Mouse (Mus musculus) forebrain, embryonic 11.5 days (tissue): ENCODE data around the gene Efemp2. TPM values are rescaled to one million over a fixed set of nuclear protein-coding genes. Genes with fewer than 3 reads are reported as not detected.

Experiments used
- ATAC-seq: fragments of 200-750 bp; cut with Nextera tagmentation; replicated peaks from 2 replicates; pipeline ENCODE4 v1.8.0; 2017; ENCODE audit warnings: moderate TSS enrichment; ENCODE audit not compliant: low FRiP score
- DNase-seq: peaks from one replicate; pipeline ENCODE4 v3.0.0-alpha.2; 2017; ENCODE audit warnings: low spot score
- H3K27ac ChIP-seq: fragments of 300-500 bp; sonication (generic); 2 replicates; pipeline ENCODE4 v1.5.1; 2014; ENCODE audit warnings: low read depth, low read length
- H3K27me3 ChIP-seq: fragments of 300-500 bp; sonication (generic); 2 replicates; pipeline ENCODE4 v1.6.1; 2014; ENCODE audit warnings: mild to moderate bottlenecking, low read length, mixed read lengths; ENCODE audit not compliant: control insufficient read depth, insufficient read depth
- H3K36me3 ChIP-seq: fragments of 300-500 bp; sonication (generic); 2 replicates; pipeline ENCODE4 v1.6.1; 2014; ENCODE audit warnings: mild to moderate bottlenecking, low read length, moderate library complexity, mixed read lengths; ENCODE audit not compliant: control insufficient read depth, insufficient read depth
- H3K4me1 ChIP-seq: fragments of 300-500 bp; sonication (generic); replicated peaks from 2 replicates; pipeline ENCODE4 v1.6.1; 2014; ENCODE audit warnings: low read length, mixed read lengths; ENCODE audit not compliant: control insufficient read depth, insufficient read depth
- H3K4me2 ChIP-seq: fragments of 300-500 bp; sonication (generic); 2 replicates; pipeline ENCODE4 v1.6.1; 2014; ENCODE audit warnings: low read depth, mild to moderate bottlenecking, low read length, moderate library complexity, mixed read lengths; ENCODE audit not compliant: severe bottlenecking
- H3K4me3 ChIP-seq: fragments of 300-500 bp; sonication (generic); 2 replicates; pipeline ENCODE4 v1.5.1; 2014; ENCODE audit warnings: low read depth, low read length
- H3K9ac ChIP-seq: fragments of 300-500 bp; sonication (generic); 2 replicates; pipeline ENCODE4 v1.6.1; 2014; ENCODE audit warnings: low read length
- H3K9me3 ChIP-seq: fragments of 300-500 bp; sonication (generic); 2 replicates; pipeline ENCODE4 v1.6.1; 2016; ENCODE audit warnings: low read length, mixed read lengths; ENCODE audit not compliant: control insufficient read depth
- WGBS: fragments of 180-500 bp; shearing (Covaris S2); extraction: QIAGEN DNeasy Blood & Tissue Kit; methylation state at CpG from one replicate; pipeline ENCODE4 v1.1.7; 2014; 5-methylcytosine and 5-hydroxymethylcytosine counted together
- polyA plus RNA-seq: library from polyadenylated mRNA; unstranded; fragments of >200 nt; fragmentation: Nextera tagmentation; extraction: Ambion mirVana; gene quantifications from 2 replicates; pipeline ENCODE4 v1.2.1, GENCODE M21; 2014

Gene Efemp2
- polyA plus RNA-seq, 1 experiment from 2014 or later, result 50.4 TPM

DNA sequence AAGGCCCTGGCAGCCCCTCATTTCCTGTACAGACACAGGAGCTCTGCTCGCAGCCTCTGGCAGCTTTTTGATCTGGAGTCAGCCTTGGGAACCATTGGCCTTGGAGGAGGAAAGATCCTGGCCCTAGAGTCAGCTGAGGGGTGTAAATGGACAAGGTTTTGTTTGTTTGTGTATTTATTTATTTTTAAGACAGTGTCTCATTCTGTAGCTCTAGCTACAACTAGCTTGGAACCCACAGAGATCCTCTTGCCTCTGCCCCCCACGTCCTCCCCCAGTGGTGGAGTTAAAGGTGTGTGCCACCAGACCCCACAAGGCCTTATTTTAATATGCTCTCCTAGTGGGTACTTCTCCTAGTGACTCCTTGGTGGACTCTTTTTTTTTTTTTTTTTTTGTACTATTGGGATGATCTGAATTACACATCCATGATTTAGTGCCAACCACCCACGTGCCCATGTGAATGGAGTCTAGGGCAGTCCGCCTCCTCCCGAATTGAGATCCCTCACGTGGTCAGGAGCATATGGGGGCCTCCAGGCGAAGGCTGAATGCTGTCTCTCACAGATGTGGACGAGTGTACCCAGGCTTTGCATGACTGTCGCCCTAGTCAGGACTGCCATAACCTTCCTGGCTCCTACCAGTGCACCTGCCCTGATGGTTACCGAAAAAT is 3.4 kb downstream of the Efemp2 start:
- DNase-seq, result no peak
- no peaks in the 10 kb centered on the region for H3K27me3 ChIP-seq
- no peak overlapping the region for H3K4me3 ChIP-seq
- peaks cover 11% of the 10 kb centered on the region; the same call in 1 of the 2 replicates for H3K4me1 ChIP-seq
- H3K9me3 ChIP-seq, result no peaks in the 10 kb centered on the region
- 85% methylated on average over 10 of the region's 10 CpGs for WGBS
- no peak overlapping the region for H3K9ac ChIP-seq
- H3K36me3 ChIP-seq, result no peaks in the 10 kb centered on the region
- no peak overlapping the region for H3K27ac ChIP-seq
- H3K4me2 ChIP-seq, result no peak overlapping the region
- ATAC-seq, result no peak

DNA sequence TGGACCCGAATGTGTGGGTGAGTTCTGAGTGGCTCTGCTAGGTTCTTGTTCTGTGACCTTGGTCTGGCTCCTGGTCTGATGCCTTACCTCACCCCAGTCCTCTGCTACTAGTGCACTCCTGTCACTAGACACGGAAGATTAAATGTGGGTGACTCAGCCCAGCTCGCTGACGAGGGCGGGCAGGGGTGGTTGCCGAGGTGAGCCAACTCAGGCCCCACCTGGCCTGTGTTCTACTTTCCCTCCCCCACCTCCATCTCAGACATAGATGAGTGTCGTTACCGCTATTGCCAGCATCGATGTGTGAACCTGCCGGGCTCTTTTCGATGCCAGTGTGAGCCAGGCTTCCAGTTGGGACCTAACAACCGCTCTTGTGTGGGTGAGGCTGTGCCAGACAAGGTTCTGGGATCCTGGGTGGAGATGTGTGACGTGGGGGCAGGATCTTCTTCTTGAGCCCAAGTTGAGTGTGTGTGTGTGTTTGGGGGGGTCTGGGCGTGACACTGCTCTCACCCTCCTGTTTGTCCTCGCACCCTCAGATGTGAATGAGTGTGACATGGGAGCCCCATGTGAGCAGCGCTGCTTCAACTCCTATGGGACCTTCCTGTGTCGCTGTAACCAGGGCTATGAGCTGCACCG is 4.0 kb downstream of the Efemp2 start:
- peaks cover 11% of the 10 kb centered on the region; the same call in 1 of the 2 replicates for H3K4me1 ChIP-seq
- no peak overlapping the region for H3K4me3 ChIP-seq
- no peak overlapping the region for H3K27ac ChIP-seq
- no peak overlapping the region for H3K9ac ChIP-seq
- no peaks in the 10 kb centered on the region for H3K27me3 ChIP-seq
- no peaks in the 10 kb centered on the region for H3K36me3 ChIP-seq
- WGBS, result 91% methylated on average over 18 of the region's 18 CpGs
- DNase-seq (no peak), ATAC-seq (no peak)
- H3K4me2 ChIP-seq, result no peak overlapping the region
- H3K9me3 ChIP-seq, result no peaks in the 10 kb centered on the region

DNA sequence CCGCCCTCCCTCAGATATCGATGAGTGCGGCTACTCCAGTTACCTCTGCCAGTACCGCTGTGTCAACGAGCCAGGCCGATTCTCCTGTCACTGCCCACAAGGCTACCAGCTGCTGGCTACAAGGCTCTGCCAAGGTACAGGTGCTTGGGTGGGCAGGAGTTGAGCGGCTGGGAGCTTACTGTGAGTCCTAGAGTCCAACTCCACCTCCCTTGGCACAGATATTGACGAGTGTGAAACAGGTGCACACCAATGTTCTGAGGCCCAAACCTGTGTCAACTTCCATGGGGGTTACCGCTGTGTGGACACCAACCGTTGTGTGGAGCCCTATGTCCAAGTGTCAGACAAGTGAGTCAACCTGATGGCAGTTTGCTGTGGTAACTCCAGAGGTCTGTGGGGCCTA is 6.3 kb downstream of the Efemp2 start:
- no peaks in the 10 kb centered on the region for H3K9me3 ChIP-seq
- no peak overlapping the region for H3K9ac ChIP-seq
- DNase-seq, result no peak
- H3K27me3 ChIP-seq, result no peaks in the 10 kb centered on the region
- H3K36me3 ChIP-seq, result no peaks in the 10 kb centered on the region; the same call in 1 of the 2 replicates
- no peak overlapping the region for H3K27ac ChIP-seq
- no peak for ATAC-seq
- 95% methylated on average over 10 of the region's 10 CpGs for WGBS
- no peak overlapping the region for H3K4me2 ChIP-seq
- H3K4me3 ChIP-seq, result no peak overlapping the region
- peaks cover 5% of the 10 kb centered on the region; the same call in 1 of the 2 replicates for H3K4me1 ChIP-seq

DNA sequence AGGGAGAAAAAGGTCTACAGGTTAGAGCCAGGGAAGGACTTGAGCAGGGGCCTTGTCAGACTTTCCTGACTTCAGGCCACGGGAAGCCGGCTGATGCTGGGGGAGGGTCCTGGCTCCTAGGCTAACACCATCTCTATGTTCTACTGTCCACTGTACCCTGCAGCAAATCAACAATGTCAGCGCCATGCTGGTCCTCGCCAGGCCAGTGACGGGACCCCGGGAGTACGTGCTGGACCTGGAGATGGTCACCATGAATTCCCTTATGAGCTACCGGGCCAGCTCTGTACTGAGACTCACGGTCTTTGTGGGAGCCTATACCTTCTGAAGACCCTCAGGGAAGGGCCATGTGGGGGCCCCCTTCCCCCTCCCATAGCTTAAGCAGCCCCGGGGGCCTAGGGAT is 7.6 kb downstream of the Efemp2 start:
- WGBS, result 89% methylated on average over 10 of the region's 10 CpGs
- ATAC-seq (no peak), DNase-seq (no peak)

DNA sequence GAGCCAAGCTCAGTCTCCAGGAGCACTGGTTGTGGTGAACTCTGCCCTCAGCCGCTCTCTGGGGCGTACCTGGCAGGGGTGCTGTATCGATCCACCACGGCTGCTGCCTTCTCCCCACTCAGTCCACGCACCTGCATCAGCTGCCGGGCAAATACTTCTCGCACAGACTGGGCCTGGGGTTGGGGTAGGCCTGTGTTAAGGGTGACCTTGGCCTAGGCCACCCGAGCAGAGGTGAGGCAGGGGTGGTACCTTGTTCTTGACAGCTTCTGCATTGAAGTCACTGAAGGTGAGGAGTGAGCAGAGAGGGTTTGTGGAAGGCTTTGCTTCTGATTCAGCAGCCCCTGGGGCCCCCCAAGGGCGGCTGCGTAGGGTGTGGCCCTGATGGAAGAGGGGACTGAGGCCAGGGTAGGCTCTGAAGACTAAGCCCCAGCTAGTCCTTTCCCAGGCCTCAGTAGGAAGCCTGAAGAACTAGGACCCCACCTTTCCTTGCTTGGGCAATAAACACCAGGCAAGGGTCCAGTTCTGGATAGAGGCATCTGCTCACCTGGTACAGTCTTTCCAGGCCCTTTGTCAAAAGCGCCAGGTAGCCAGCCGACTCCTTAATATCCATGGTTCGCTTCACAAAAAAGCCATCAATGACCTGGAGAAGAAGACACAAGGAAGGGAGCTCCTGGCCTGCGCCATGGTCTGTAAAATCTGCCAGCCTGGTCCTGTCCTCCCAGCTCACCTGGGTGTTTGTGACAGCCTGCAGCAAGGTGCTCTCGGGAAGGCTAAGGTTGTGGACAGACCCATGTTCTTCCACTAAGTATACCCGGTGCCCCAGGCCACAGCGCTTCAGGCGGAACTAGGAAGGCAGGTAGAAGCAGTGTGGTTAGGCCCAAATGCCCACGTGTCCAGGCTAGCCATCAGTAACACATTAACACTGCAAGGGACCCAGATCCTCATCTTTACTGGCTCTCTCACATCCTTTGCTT is 9.9 kb downstream of the Efemp2 start:
- 96% methylated on average over 19 of the region's 19 CpGs for WGBS
- Histone ChIP-seq H3K36me3 (no peaks in the 10 kb centered on the region; the same call in 1 of the 2 replicates), H3K4me2 (no peak overlapping the region)

More for the DNA sequence above, 7.6 kb downstream of the Efemp2 start:
- no peaks in the 10 kb centered on the region for H3K27me3 ChIP-seq
- H3K9ac ChIP-seq, result no peak overlapping the region
- no peak overlapping the region for H3K4me2 ChIP-seq
- no peaks in the 10 kb centered on the region for H3K9me3 ChIP-seq
- no peak overlapping the region for H3K4me3 ChIP-seq
- H3K27ac ChIP-seq, result no peak overlapping the region
- no peaks in the 10 kb centered on the region; the same call in 1 of the 2 replicates for H3K36me3 ChIP-seq
- no peaks in the 10 kb centered on the region for H3K4me1 ChIP-seq

DNA sequence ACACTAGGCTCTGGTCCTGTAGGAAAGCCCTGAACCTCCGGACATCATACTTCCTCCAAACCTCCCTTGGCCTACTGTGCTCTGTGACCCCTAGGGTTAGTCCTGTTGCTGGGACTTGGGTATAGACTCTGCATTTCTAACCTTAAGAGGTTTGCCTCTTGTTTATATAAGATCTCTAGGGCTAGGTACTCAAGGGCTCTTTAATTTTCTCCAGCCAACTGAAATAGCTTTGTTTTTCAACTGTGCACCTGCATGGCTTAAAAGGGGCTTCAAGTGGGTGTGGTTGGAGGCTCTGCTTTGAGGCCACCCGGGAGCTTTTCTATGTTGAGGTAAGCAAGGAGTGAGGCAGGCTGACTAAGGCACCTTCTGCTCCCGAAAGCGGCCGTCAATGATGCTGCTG is 10.7 kb downstream of the Efemp2 start:
- no peak overlapping the region for H3K9ac ChIP-seq
- H3K9me3 ChIP-seq, result no peaks in the 10 kb centered on the region
- ATAC-seq (no peak), DNase-seq (no peak)
- H3K36me3 ChIP-seq, result no peaks in the 10 kb centered on the region; the same call in 1 of the 2 replicates
- no peak overlapping the region for H3K27ac ChIP-seq
- 93% methylated on average over 5 of the region's 5 CpGs for WGBS
- H3K4me2 ChIP-seq, result no peak overlapping the region
- H3K27me3 ChIP-seq, result no peaks in the 10 kb centered on the region
- no peak overlapping the region for H3K4me3 ChIP-seq
- no peaks in the 10 kb centered on the region; the same call in 1 of the 2 replicates for H3K4me1 ChIP-seq

More for the DNA sequence above, 9.9 kb downstream of the Efemp2 start:
- DNase-seq, result no peak
- Histone ChIP-seq H3K9me3 (no peaks in the 10 kb centered on the region), H3K9ac (no peak overlapping the region), H3K27ac (no peak overlapping the region), H3K4me3 (no peak overlapping the region), H3K27me3 (no peaks in the 10 kb centered on the region), H3K4me1 (no peaks in the 10 kb centered on the region; the same call in 1 of the 2 replicates)
- no peak for ATAC-seq

DNA sequence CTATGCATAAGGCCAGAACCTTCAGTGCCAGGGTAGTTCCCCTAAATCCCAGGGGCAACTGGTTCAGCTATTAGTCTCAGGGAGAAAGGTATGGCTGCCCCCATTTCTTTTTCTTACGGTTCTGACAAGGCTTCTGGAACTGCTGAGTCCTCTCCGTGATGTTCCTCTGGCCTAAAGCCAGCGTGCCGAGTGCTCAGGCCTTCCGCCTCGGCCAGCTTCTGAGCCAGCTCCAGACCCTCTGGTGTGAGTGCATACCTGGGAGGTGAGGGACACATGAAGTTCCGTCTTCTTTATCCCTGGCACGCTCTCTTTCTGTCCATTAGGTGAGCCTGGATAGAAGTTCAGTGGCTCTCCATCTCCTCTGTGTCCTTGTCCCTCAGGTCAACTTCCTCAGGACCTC is 11.6 kb downstream of the Efemp2 start:
- Histone ChIP-seq H3K9me3 (no peaks in the 10 kb centered on the region), H3K27ac (no peak overlapping the region), H3K4me2 (no peak overlapping the region), H3K4me3 (no peak overlapping the region), H3K9ac (no peak overlapping the region), H3K4me1 (no peaks in the 10 kb centered on the region; the same call in 1 of the 2 replicates), H3K27me3 (no peaks in the 10 kb centered on the region), H3K36me3 (no peaks in the 10 kb centered on the region; the same call in 1 of the 2 replicates)
- 96% methylated on average over 8 of the region's 8 CpGs for WGBS
- no peak for DNase-seq
- ATAC-seq, result no peak

DNA sequence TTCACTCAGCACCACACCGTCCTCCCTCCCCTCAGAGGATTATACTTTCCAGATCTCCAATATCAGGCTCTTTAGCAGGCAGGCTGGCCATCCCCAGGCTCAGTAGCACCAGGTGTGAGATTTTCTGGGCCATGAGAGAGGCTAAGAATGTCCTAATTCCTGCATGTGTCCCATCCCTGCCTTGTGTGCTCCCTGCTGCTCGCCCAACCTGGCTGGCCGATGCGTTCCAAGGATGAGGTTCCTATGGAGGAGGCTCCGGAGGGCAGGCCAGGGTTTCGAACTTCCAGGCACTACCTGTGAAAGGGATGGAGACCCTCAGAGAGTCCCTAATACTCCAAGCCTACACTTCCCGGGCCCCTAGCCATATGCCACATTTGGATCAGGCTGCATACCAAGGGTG is 12.1 kb downstream of the Efemp2 start:
- Histone ChIP-seq H3K4me2 (no peak overlapping the region), H3K36me3 (no peaks in the 10 kb centered on the region; the same call in 1 of the 2 replicates), H3K9me3 (no peaks in the 10 kb centered on the region), H3K27ac (no peak overlapping the region), H3K9ac (no peak overlapping the region), H3K4me3 (no peak overlapping the region), H3K27me3 (no peaks in the 10 kb centered on the region), H3K4me1 (no peaks in the 10 kb centered on the region; the same call in 1 of the 2 replicates)
- ATAC-seq, result no peak
- DNase-seq, result no peak
- WGBS, result 92% methylated on average over 7 of the region's 7 CpGs
